Mouse (Mus musculus): ENCODE measurements at regions not wholly inside any gene's neighbourhood (a gene's known extent, or its start where the extent isn't known, plus 50 kb on each side); places are given as distances from the start of the nearest gene placed in this dataset.
"Not testable (repeated sequence)": the region's sequence is repeated elsewhere in the genome, so short reads cannot be mapped to it uniquely, and the experiment has no call there.

DNA sequence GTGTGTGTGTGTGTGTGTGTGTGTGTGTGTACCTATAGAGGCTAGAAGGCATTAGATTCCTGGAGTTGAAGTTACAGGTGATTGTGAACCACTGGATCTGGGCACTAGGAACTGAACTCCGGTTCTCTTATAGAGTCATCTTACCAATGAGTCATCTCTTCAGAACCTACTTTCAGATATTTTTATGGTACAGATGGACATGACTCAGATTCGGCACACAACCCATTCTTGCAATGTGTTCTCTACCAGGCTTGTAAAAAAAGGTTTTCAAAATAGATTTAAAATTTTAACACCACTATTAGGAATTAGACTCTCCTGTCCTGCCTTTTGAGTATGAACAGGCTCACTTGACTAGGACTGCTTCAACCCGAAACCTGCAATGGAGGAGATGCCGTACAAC, 504.3 kb upstream of the Auts2 start:
- intact Hi-C loops (cut with DNase I): no loop called here
- DNase-seq (ENCODE audit: low spot score in 2 of 2): peak in 1 of 2 experiments; percentile 3

DNA sequence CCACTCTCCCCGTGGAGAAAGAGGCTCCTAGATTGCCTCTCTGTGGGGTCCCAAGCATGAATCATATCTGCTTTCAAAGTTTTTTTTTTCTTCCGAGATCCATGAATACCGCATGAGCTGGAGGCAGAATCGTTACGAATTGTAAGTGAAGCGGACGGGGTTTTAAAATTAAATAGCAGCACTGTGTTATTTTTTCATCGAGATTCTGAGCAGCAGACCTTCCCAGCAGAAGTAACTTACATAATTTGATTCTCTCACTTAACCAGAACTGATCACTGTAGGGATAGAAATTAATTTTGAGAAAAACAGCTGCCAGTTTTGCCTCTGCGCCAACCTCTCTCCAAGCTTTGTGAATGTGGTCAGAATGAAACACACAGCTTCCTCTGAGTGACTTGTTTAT, 502.5 kb upstream of the Auts2 start:
- peak; percentile 2 to 3 for DNase-seq (ENCODE audit: low spot score in 2 of 2)
- intact Hi-C loops (cut with DNase I): no loop called here

DNA sequence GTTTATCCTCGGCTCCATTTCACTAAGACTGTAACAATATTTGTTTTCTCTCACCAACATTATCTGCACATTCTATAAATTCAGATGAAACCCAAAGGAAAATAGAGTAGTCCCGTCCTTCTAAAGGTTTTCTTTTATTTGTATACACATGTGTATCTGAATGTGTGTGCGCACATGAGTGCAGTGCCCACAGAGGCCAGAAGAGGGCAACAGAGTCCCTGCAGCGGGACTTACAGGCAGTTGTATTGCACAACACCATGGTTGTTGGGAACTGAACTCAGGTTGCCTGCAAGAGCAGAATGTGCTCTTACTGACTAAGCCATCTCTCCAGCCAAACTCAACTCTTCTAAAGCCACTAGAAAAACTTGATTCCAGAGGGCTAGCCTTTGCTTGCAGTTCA, 484.4 kb upstream of the Auts2 start:
- intact Hi-C loops (cut with DNase I): no loop called here
- no peak for DNase-seq (ENCODE audit: low spot score in 2 of 2)

GRCm38 (mm10) chr5:133025121-133025520, 482.0 kb upstream of the Auts2 start:
- DNase-seq (ENCODE audit: low spot score in 2 of 2): no peak
- intact Hi-C loops (cut with DNase I): no loop called here

- no peak for DNase-seq (ENCODE audit: low spot score in 2 of 2)
- intact Hi-C loops (cut with DNase I): no loop called here
Observed at GRCm38 (mm10) chr5:133020821-133021220, 477.7 kb upstream of the Auts2 start.

DNA sequence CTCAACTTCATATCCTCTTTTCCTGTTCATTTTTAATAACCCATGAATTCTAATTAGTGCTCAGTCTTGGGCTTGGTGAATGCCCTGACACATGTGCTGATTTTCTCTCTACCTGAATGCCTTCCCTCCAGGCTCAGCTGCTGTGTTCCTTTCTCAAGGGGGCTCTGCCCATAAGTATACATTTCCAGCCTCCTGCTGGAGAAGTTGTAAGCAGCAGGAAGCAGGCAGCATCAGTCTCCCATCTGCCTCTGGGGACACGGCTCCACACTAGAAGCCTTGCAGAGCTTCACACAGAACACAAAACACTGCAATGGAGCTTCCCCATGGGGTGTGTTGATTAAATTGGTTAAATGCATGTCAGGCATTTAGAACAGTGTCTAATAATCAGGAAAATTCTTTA, 477.0 kb upstream of the Auts2 start:
- intact Hi-C loops (cut with DNase I): no loop called here
- no peak for DNase-seq (ENCODE audit: low spot score in 2 of 2)

- DNase-seq (ENCODE audit: low spot score in 2 of 2): peak; percentile 58 to 60
- intact Hi-C loops (cut with DNase I): no loop called here
Observed at GRCm38 (mm10) chr5:133010624-133011575, 467.8 kb upstream of the Auts2 start.

GRCm38 (mm10) chr5:132982866-132983265, 439.7 kb upstream of the Auts2 start:
- DNase-seq (ENCODE audit: low spot score in 2 of 2): no peak

GRCm38 (mm10) chr5:132979013-132979412, 435.9 kb upstream of the Auts2 start:
- no peak for DNase-seq (ENCODE audit: low spot score in 2 of 2)

More at GRCm38 (mm10) chr5:132982866-132983265, 439.7 kb upstream of the Auts2 start:
- intact Hi-C loops (cut with DNase I): no loop called here

DNA sequence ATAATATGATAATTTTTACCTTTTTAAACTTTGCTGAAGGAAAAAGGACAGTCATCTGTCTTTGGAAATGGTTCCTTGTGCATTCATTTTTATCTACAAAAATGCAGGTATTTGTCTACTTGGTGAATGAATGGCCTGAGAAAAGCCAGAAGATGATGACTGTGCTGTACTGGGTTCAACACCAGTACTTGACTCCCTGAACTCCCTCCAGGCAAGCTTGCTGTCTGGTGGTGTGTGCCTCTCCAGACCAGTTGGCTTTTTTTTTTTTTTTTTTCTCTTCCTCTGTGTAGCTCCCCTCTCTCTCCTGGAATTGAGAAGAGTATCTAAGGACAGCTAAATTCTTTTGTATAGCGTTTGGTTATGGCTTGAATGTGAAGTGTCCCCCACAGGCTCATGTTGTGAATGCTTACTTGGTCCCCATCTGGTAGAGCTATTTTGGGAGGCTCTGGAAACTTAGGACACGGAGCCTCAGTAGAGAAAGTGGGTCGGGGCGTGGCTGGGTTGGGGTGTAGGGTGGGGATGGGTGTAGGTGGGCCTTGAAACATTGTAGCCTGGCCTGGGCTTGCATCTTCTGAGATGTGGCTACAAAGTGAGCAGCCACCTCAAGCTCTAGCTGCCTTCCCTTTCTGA, 432.3 kb upstream of the Auts2 start:
- intact Hi-C loops (cut with DNase I): no loop called here
- peak; percentile 14 to 30 for DNase-seq (ENCODE audit: low spot score in 2 of 2)

More at GRCm38 (mm10) chr5:132979013-132979412, 435.9 kb upstream of the Auts2 start:
- intact Hi-C loops (cut with DNase I): no loop called here

- DNase-seq (ENCODE audit: low spot score in 2 of 2): no peak
- intact Hi-C loops (cut with DNase I): no loop called here
Observed at GRCm38 (mm10) chr5:132974876-132975275, 431.7 kb upstream of the Auts2 start.

GRCm38 (mm10) chr5:132971046-132971445, 427.9 kb upstream of the Auts2 start:
- intact Hi-C loops (cut with DNase I): no loop called here
- DNase-seq (ENCODE audit: low spot score in 2 of 2): peak in 1 of 2 experiments; percentile 4

DNA sequence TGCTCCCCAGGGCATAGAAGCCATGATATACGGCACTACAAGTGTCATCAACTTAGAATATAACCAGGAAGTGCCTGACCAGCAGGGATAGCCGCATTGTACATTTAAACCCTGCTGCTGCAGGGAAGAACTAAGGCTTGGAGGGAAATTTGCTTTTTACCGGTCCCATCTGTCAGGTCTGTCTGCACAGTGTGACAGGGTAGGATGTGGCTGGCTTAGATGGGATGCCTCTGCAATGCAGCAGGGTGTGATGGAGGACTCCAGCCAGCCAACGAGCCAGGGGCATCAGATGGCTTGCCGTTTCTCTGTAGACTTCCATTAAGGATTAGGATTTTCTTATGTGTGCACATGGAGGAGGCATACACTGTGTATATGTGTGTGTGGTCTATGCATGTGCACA, 426.2 kb upstream of the Auts2 start:
- DNase-seq (ENCODE audit: low spot score in 2 of 2): no peak
- intact Hi-C loops (cut with DNase I): no loop called here

DNA sequence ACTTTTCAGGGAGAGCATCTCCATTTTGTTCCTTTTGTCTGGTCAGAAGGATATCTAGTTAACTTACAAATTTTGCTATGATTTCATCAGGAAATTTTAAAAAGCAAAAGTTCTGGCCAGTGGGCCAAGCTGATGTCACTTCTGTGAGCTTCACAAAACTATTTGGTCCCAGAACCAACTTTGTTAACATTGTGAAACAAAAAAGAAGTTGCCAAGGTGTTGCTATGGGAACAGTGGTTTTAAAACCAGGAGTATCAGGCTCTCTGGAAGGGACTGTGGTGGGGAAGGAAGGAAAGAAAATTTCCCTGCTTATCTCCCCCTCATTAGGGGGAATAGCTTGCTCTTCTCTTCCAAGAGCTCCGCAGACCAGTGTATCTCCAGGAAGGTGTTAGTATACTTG, 416.8 kb upstream of the Auts2 start:
- intact Hi-C loops (cut with DNase I): no loop called here
- DNase-seq (ENCODE audit: low spot score in 2 of 2): peak; percentile 8 to 17

- intact Hi-C loops (cut with DNase I): no loop called here
- no peak for DNase-seq (ENCODE audit: low spot score in 2 of 2)
Observed at GRCm38 (mm10) chr5:132956184-132956583, 413.0 kb upstream of the Auts2 start.

DNA sequence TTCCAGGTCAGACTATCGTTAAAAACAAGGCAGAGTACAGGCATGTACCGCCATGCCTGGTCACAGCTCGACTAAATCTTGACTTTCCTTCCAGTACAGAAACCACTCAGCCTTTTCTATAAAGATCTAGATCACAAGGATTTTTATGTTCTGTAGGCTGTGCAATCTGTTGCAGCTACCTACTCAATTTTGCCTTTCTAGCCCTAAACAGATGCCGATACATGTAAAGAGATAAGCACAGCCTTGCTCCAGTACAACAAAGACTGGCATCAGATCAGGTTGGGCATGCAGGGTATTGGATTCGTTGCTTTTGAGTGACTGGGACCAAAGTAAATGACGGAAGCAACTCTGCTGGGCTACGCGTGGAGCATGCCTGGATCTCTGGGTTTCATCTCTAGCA, 411.9 kb upstream of the Auts2 start:
- DNase-seq (ENCODE audit: low spot score in 2 of 2): peak; percentile 11 to 43
- intact Hi-C loops (cut with DNase I): no loop called here

DNA sequence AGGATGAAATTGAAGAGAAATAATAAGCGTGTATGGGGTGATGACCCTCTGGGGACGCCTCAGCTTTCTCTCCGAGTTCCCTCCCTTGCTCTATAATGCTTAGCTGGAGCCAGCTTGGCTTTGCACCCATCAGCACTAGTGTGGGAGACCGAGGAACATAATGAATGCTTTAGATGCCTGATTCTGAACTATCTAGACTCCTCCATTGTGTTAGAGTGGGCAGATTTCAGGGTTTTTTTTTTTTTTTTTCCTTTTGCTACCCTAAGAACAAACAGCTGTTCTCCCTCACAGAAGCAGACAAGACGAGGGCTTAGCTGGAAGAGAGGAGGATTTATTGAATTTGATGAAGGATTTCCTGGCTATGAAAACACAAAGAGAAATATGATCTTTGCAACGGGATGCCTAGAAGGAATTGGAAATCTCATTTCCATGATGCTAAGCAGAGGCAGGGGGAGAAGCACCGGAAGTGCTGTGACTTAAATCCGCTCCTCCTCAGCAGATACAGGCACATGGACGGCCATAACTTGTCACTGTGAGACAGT, 390.4 kb upstream of the Auts2 start:
- no peak for DNase-seq (ENCODE audit: low spot score in 2 of 2)
- intact Hi-C loops (cut with DNase I): no loop called here

- peak in 1 of 2 experiments; percentile 31 for DNase-seq (ENCODE audit: low spot score in 2 of 2)
- intact Hi-C loops (cut with DNase I): not testable (repeated sequence)
Observed at GRCm38 (mm10) chr5:132929955-132930354, 386.8 kb upstream of the Auts2 start.

GRCm38 (mm10) chr5:132923365-132923764, 380.2 kb upstream of the Auts2 start:
- no peak for DNase-seq (ENCODE audit: low spot score in 2 of 2)
- intact Hi-C loops (cut with DNase I): no loop called here

DNA sequence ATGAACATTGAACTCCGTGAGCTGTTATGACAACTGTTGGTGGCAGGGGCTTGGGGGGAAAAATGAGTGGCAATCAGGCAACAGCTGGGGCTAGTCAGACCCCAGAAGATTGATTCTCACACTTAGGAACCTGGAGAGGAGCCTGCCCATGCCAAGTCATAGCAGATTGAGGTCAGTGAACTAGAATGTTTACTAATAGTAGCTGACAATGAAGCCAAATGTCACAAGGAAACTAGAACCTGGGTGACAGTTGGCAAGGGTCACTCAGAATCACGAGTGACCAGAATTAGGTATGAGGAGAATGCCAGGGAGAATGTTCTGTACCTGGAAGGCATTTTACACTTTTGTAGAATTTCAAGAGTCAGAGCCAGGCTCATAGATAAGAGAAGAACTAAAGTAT, 365.9 kb upstream of the Auts2 start:
- no peak for DNase-seq (ENCODE audit: low spot score in 2 of 2)
- intact Hi-C loops (cut with DNase I): no loop called here
